Mouse (Mus musculus) monocyte, adult 5-6 weeks (primary cell): Measurements from ENCODE around the gene Safb. TPM values are rescaled to one million over a fixed set of nuclear protein-coding genes. Genes with fewer than 3 reads are reported as not detected.

Experiments
- ATAC-seq: fragments of 153-309, 156-312 bp; replicated peaks from 2 replicates; pipeline ENCODE4 v1.8.0; 2017; ENCODE audit warnings: mild to moderate bottlenecking; ENCODE audit not compliant: low TSS enrichment, insufficient number of reproducible peaks, severe bottlenecking, poor library complexity, low FRiP score
- total RNA-seq: library from RNA; stranded (forward); fragments of 200-1000, 200-491, 200-594 nt; gene quantifications from 3 replicates; pipeline ENCODE4 v1.2.3, GENCODE M21; 2017

The Safb gene
- total RNA-seq, 1 experiment from 2014 or later: 173 TPM

DNA sequence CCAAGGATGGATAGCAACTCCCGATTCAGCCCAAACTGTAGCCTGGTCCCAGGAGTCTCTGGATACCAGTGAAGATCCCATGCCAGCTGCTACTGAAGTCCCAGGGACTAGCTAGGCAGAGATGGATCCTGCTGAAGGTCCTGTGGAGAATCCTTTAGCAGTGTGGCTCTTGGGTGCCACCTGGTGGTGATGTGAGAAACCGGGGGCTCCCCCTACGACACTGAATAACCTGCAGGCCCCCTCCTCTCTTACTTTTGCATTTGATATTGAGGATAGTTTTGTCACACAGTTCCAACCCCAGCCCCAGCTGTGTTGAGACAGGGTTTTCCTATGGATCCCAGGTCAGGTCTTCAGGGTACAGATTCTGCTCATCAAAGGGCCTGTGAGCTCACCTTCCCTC lies 26.2 kb upstream of the Safb start:
- no peak; the same call in 1 of the 2 replicates for ATAC-seq

DNA sequence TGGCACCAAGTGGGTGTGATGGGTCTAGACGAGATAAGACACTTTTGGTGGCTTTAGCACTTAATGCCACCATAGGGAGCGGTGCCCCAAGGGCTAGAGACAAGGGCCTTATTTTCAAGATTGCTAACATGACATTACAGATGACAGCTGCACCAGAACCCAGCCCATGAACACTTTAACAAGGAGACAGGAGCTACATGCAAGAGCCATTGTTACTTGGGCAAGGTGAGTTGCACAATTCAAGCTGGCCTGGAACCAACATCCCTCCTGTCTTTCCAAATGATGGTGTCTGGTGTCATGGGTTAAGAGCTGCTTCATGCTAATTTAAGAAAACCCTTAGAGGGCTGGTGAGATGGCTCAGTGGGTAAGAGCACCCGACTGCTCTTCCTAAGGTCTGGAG lies 25.2 kb upstream of the Safb start:
- no peak for ATAC-seq

DNA sequence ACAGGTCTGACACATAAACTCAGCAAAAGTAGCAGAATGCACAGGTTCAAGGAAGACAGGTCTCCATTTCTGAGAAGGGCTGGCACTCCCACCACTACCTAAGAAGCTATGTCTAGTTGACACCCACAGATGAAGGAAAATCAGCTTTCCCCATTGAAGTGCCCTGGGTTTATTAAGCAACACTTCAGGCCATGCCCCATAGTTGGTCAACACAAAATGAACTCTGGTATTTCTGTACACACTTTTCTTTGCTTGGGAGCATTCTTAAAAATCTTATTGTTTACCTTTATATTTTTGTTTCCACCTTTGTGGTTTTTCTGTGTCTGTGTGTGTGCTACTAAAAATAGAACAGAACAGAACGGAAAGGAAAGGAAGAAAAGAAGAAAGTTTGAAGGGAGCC lies 24.5 kb upstream of the Safb start:
- ATAC-seq: no peak

DNA sequence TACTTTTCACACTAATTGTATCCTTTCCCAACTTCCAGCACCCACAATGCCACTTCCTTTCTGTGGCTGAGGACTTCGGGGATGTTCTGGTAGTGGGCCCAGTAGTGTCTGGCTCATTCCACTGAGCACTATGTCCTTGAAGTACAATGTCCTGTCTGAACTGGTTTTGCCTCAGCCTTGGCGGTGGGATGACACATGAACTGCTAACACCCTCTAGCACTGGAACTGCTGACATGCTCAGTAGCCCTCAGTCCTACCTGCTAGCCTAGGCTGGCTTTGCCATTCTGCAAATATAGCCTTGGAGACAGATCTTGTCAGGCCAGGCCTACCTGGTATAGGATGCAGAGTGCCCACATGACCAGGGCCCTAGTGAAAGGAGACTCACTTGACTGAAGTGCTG lies 22.8 kb upstream of the Safb start:
- no peak for ATAC-seq

DNA sequence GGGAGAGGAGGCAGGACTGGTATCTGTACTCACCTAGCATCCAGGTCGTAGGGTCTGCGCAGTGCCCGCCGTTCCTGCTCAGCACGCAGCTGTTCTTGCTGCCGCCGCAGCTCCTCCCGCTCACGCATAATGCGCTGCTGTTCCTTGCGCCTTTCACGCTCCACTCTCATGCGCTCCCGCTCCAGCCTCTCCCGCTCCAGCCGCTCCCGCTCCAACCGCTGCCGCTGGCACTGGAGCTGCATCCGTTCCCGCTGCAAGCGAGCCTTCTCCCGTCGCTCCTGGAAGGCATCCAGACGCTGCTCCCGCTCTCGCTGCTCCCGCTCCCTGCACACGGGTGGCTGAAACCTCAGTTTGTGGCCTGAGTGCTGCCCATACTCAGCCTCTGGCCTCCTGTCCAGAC lies 18.3 kb upstream of the Safb start:
- ATAC-seq: no peak

DNA sequence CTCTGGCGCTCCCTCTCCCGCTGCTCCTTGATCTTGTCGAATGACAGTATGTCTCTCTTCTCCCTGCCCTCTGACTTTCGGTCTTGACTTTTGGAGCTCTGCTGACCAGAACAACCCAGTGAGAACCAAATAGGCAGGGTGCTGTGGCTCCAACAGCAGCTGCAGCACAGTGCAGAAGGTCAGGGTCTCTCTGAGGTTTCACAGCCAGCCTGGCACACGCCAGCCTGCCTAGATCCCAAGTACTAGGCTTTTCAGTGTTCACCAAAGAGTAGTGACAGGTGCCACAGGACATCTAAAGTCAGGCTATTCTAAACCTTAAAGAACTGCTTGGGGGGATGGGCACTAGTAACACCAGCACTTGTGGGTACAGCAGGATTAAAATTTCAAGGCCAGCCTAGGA lies 17.7 kb upstream of the Safb start:
- ATAC-seq: no peak

DNA sequence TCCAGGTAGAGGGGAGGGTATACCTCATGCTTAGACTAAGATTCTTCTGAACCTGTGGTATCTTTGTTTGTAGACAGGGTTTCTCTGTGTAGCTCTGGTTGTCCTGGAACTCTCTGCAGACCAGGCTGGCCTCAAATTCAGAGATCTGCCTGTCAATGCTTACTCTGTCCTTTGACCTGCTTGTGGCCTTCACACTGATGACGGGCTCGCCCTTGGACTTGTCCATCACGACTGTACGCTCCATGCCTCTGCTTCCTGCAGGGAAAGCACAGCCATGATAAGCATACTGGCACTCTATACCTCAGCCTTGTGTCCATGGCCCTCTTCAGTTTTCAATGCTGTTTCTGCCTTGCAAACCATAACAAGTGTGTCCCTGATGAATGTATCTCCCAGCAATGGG lies 17.3 kb upstream of the Safb start:
- no peak for ATAC-seq

DNA sequence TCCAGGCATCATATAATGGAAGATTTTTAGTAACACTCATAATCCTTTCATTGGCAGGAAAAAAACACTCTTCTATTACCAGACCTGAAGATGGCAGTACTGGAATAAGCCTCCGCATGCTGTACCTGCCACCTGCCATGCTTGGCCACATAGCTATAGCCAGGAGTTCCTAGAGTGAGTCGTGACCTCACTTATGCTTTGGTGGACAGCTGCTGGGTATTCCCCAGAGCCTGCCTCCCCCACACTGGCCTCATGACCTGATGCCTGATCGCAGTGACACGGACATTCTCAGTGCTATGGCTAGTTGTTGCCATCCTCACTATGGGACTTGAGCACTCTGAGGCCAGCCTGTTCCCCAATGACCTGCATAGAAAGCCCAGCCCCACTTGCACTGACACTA lies 14.3 kb upstream of the Safb start:
- no peak for ATAC-seq

DNA sequence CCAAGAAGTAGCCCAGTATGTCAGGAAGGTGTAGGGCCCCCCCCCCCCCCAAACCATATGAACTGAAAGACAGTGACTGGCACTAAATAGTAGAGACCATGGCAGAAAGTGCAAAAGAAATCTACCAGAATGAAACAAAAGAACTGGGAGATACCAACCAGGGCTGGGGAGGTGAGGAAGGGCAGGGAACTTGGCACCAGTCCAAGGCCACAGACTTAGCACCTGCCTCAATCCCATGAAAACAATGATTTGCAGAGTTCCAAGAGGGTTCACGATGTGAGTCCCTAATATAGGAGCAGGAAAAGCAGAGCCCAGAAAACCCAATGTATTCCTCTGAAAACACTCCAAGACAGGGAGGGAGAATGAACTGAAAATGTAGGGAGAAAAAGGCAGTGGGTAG lies 12.5 kb upstream of the Safb start:
- ATAC-seq: no peak

DNA sequence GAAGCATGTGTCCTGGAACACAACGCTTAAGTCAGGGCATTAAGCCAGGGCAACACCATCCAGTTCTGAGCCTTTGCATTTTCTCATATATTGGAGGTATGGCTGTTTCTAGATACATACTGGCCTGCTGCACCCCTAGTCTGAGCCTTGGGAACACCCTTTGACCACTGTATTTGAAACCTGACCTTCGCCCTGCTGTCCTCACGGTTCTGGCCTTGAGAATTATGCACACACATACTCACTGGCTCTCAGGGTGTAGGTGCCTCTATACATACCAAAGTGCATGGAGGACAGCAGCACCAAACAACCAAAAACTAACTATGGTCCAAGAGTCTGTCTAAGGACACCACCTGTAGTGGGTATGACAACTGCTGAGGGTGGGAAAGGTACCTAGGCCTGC lies 11.7 kb upstream of the Safb start:
- ATAC-seq: no peak

DNA sequence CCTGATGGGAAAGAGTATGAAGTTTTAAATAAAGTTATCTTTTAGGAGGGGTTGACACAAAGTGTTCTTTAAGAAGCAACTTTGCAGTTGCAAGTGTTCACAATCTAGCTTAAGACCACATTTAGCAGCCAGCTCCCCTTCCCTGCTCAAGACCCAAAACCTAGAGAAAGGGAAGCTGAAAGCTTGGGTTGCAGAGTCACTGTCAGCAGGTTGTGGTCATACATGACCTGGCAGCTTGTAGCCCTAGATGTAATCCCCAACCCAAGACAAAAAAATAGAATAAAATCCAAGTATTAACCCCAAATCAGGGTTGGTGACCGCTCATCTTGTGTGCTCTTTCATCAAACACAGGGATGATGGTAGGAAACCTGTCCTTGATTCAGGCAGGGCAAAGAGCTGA lies 1.6 kb upstream of the Safb start:
- no peak for ATAC-seq

DNA sequence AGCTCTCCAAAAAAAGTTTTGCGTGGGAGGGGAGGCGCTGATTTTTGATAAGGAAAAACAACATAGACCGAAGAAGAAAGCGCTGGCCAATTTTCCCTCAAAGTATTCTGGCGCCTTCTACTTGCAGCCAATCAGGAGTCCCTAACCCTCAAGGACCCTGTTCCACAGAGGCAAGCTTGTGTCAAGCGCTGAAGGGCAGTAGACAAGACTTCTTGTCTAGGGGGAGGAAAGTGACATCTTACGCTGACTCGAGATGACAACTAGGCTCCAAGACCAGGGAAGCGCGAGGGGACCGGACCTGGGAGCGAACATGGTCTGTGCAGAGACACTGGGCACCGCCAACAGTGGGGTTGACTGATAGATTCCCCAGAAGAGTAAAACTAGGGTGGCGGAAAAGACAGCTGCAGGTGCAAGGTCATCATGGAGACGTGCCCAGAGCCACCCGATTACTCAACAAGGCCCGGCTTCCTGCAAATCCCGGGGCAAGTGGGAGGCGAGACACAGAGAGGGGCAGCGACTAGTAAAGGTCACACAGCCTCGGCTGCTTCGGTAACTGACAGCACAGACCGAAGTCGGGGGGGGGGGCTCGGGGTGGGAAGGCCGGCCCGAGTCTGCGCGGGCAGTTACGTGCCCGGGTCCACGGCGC lies 891 bp upstream of the Safb start:
- ATAC-seq: 0 out of 2 replicates have a peak, but pooled peaks have one; percentile 18

DNA sequence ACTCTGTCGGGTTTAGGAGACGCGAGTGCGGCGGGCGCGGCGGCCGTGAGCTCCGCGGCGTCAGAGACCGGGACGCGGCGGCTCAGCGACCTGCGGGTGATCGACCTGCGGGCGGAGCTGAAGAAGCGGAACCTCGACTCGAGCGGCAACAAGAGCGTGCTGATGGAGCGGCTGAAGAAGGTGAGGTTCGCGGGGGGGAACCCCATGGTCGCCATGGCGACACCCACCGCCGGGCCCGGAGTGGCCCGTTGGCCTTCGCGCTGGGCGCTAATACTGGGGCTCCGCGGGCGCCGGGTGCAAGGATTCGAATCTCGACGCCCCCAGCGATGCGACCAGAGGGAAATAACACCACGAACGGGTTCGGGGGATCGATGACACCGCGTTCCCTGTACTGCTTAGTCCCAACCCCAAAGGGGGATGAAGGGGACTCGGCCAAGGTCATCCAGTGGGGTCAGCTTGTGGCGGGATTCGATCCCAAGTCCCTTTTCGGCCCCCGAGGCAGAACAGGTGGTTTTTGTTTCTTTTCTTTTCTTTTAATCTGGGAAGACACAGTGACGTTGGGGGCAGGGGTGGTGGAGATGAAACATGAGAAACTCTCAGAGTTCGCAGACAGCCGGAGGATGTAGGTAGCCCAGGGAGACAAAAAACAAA lies 671 bp downstream of the Safb start:
- peak; percentile 20 for ATAC-seq

DNA sequence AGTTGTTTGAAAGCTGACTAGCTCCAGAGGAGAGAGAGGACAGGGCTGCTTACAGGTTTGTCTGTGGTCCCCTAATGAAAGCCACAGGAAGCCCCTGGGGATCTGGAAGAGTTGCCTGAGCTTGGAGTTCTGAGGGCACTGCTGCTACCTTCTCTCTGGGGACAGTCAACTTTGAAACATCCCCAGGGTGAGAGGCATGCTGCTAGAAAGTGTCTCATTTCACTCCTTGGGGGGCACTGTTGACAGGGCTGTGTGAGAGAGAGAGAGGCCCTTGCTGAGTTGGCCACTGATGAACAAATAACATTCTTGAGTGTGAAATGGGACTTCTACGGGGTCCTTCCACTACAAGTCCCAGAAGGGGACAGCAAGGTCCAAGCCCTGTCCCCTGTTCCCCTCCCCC lies 3.1 kb downstream of the Safb start:
- no peak for ATAC-seq

DNA sequence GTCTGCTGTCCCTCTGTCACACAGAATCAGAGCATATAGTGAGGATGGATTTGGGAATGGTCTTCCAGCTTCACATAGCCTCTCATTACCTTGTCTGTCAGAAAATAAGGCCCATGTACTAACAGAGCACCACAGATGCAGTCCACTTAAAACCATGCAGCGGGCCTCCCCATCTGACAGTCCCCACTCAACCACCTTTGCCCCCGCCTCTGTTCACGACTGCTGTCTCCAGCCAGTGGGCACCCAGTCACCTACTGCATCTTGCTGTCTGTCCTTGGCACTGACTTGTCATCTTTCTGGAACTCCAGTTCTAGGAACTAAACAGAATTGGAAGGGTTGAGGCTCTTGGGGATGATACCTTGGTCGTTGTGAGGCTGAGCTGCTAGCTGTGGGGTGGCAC lies 4.3 kb downstream of the Safb start:
- ATAC-seq: no peak

DNA sequence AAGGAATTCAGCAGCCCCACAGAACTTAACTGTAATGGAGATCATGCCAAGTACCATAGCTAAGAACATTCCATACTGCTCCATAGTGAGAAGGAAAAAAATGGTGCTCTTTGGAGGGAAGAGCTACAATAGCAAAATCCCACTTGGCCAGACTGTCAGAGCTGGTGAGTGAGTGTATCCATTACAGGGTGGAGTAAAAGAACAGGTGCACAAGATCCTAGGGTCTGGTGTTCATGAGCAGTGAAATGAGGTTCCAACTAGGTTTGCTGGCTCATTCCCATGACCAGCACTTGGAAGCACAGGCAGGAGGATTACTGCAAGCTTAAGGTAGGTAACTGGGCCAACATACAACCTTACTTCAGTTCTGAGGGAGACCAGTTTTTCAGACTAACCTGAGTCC lies 7.9 kb downstream of the Safb start:
- ATAC-seq: no peak

DNA sequence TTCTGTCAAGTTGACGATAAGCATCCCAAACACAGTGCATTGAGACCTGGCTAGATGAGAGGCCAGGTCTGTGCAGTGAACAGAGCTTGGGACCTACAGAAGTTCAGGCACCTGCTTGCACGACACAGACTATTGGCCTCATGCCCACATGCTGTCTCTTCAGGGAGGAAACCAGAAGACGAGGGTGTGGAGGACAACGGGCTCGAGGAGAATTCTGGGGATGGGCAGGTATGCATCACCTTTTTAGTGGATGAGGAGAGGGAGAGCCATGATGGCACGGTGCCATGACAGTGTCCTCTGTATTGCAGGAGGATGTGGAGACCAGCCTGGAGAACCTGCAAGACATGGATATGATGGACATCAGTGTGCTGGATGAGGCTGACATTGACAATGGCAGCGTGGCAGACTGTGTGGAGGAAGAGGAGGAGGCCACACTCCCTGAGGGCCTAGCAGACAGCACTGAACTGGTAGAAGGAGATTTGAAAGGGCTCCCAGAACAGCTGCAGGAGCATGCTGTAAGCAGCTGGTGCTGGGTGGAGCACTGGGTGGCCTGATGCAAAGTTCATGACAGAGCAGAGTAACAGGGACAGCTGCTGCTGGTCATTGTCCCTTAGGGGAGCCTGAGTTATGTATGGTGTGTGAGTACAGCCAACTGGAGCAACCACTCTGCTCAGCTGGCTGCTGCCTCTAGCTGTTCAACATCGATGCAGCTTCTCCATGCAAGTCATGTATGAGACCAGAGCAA lies 9.1 kb downstream of the Safb start:
- ATAC-seq: no peak

DNA sequence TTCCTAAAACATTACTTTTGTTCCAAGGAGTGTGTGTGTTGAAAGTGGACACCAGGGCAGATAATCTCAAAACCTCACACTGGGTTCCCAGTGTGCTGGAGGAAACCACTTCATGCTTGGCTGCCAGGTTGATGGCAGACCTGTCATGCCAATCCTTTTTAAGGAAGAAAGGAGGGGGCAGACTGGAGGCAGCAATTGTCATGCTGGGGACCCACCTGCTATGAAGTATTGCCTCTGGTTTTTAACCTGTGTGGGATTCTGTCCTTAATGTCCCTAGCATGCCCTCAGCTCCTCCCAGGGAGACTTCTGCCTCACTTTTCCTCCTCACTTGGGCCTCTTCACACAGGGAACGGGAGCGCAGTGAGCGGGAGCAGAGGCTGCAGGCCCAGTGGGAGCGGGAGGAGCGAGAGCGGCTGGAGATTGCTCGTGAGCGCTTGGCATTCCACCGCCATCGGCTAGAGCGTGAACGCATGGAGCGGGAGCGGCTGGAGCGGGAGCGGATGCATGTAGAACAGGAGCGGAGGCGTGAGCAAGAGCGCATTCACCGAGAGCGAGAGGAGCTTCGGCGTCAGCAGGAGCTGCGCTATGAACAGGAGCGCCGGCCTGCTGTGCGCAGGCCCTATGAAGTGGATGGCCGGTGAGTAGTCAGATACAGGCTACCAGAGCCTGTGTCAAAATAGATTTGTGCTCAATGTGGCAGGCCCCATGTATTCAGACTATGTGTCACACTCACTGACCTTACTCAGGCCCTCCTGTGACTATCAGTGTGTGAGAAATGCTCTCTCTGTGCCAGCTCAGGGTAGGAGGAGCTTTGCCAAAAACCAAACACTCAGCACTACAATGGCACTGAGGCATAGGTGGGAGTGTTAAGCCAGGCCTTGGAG lies 18.8 kb downstream of the Safb start:
- no peak for ATAC-seq

DNA sequence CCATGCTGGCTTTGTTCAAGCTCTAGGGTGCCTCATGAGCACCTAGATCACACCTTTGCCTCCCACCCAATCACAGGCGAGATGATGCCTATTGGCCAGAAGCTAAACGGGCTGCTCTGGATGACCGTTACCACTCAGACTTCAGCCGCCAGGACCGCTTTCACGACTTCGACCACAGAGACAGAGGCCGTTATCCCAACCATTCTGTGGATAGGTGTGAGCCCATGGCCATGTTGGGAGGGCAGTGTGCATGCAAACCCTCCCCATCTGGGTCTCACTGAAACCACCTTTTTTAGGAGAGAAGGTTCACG lies 19.4 kb downstream of the Safb start:
- ATAC-seq: no peak
